ENCODE assay signal across 20 mouse cellular contexts in genomic region chr9:116148809-116149208, GRCm38 (mm10). TPM values are rescaled to one million over a fixed set of nuclear protein-coding genes. Genes with fewer than 3 reads are reported as not detected.
A peak's percentile ranks its signal among the peaks of the same experiment; 100 is the strongest.
DNase-seq lines count a peak whose midpoint lies in the region; ATAC-seq and TF ChIP-seq lines count a peak whose summit lies in the region.
"Had no signal": no experiment of that assay in that cellular context is flagged by ENCODE, and none has a peak within 500 bp of the region (broad histone marks: within the 10 kb centered on the region; RNA-seq: fewer than 3 reads in every experiment).

No protein-coding gene starts in this region.

- H3K27me3 ChIP-seq in kidney, embryonic 14.5 days (ENCODE audit: control insufficient read depth, insufficient read depth, low read length), result no peaks in the 10 kb centered on the region
- H3K27me3 ChIP-seq in limb, embryonic 11.5 days (ENCODE audit: control insufficient read depth, insufficient read depth, low read length), result no peaks in the 10 kb centered on the region
- H3K27me3 ChIP-seq in limb, embryonic 10.5 days (ENCODE audit: low read depth, poor library complexity, severe bottlenecking), result no peaks in the 10 kb centered on the region
- H3K27me3 ChIP-seq in limb, embryonic 14.5 days (ENCODE audit: control insufficient read depth, insufficient read depth, low read length), result no peaks in the 10 kb centered on the region
- no peaks in the 10 kb centered on the region for H3K27me3 ChIP-seq in midbrain, postnatal 0 days (ENCODE audit: insufficient read depth, low read length)
- H3K27me3 ChIP-seq: CH12.LX; forebrain, embryonic 13.5 days; heart, embryonic 13.5 days; hindbrain, embryonic 15.5 days; Patski had no signal

- H3K9me3 ChIP-seq in kidney, embryonic 14.5 days (ENCODE audit: control insufficient read depth, low read length), result no peaks in the 10 kb centered on the region
- no peaks in the 10 kb centered on the region for H3K9me3 ChIP-seq in limb, embryonic 11.5 days (ENCODE audit: control insufficient read depth, low read length)
- no peaks in the 10 kb centered on the region for H3K9me3 ChIP-seq in limb, embryonic 10.5 days (replicated peaks)
- H3K9me3 ChIP-seq in limb, embryonic 14.5 days (ENCODE audit: control insufficient read depth, low read length), result no peaks in the 10 kb centered on the region
- no peaks in the 10 kb centered on the region for H3K9me3 ChIP-seq in midbrain, postnatal 0 days (ENCODE audit: low read length)
- H3K9me3 ChIP-seq: embryonic facial prominence, embryonic 10.5 days; forebrain, embryonic 13.5 days; heart, embryonic 13.5 days; hindbrain, embryonic 15.5 days had no signal

- DNase-seq in kidney, adult 9 months, result no peak
- DNase-seq in limb, embryonic 11.5 days (ENCODE audit: low spot score), result peak; percentile 53
- no peak for DNase-seq in limb, embryonic 10.5 days (ENCODE audit: low spot score)
- peak; percentile 65 for DNase-seq in limb, embryonic 14.5 days (ENCODE audit: low spot score)
- no peak for DNase-seq in midbrain, postnatal 0 days (ENCODE audit: low spot score)
- no peak for DNase-seq in urinary bladder, adult 18-20 months (ENCODE audit: low spot score in 2 of 2)
- DNase-seq: cerebellum, adult 18-20 months; cerebellum, adult 9-11 months; cerebellum, postnatal 36 days; forebrain, postnatal 0 days; gastrocnemius, postnatal 14 days; heart, postnatal 36 days had no signal

- no peaks in the 10 kb centered on the region; the same call in 1 of the 2 replicates for H3K36me3 ChIP-seq in kidney, embryonic 14.5 days (ENCODE audit: control insufficient read depth, insufficient read depth, low read length)
- no peaks in the 10 kb centered on the region for H3K36me3 ChIP-seq in limb, embryonic 11.5 days (ENCODE audit: control insufficient read depth, insufficient read depth, low read length)
- H3K36me3 ChIP-seq in limb, embryonic 10.5 days, result peaks cover 2% of the 10 kb centered on the region
- H3K36me3 ChIP-seq in limb, embryonic 14.5 days (ENCODE audit: control insufficient read depth, insufficient read depth, low read length), result peaks cover 11% of the 10 kb centered on the region
- H3K36me3 ChIP-seq in midbrain, postnatal 0 days (ENCODE audit: insufficient read depth, low read length), result no peaks in the 10 kb centered on the region
- H3K36me3 ChIP-seq: embryonic facial prominence, embryonic 10.5 days; hindbrain, embryonic 15.5 days had no signal

- TF ChIP-seq CTCF in midbrain, postnatal 0 days (IDR thresholded peaks at IDR 0.05), result no peak

- no peak overlapping the region for H3K4me2 ChIP-seq in kidney, embryonic 14.5 days (replicated peaks; ENCODE audit: low read depth, low read length)
- H3K4me2 ChIP-seq in limb, embryonic 11.5 days (ENCODE audit: low read depth, severe bottlenecking), result no peak overlapping the region
- H3K4me2 ChIP-seq in limb, embryonic 14.5 days (replicated peaks; ENCODE audit: low read depth, low read length, severe bottlenecking), result no peak overlapping the region
- H3K4me2 ChIP-seq in midbrain, postnatal 0 days (ENCODE audit: low read depth, low read length, poor library complexity, severe bottlenecking), result no peak overlapping the region
- H3K4me2 ChIP-seq: forebrain, embryonic 13.5 days; heart, embryonic 13.5 days; hindbrain, embryonic 15.5 days had no signal

- no peak overlapping the region for H3K9ac ChIP-seq in kidney, embryonic 14.5 days (ENCODE audit: low read depth, low read length)
- H3K9ac ChIP-seq in limb, embryonic 11.5 days (ENCODE audit: low read length), result no peak overlapping the region
- H3K9ac ChIP-seq in limb, embryonic 14.5 days (ENCODE audit: low read depth, low read length, severe bottlenecking), result no peak overlapping the region
- no peak overlapping the region for H3K9ac ChIP-seq in midbrain, postnatal 0 days (replicated peaks; ENCODE audit: low read length, poor library complexity, severe bottlenecking)
- H3K9ac ChIP-seq: forebrain, embryonic 13.5 days; forebrain, postnatal 0 days; heart, embryonic 13.5 days; hindbrain, embryonic 15.5 days had no signal

- WGBS in kidney, embryonic 14.5 days, result 48% methylated on average over 7 of the region's 7 CpGs
- 46% methylated on average over 7 of the region's 7 CpGs for WGBS in limb, embryonic 11.5 days
- WGBS in limb, embryonic 10.5 days, result 56% methylated on average over 7 of the region's 7 CpGs
- 30% methylated on average over 7 of the region's 7 CpGs for WGBS in limb, embryonic 14.5 days
- 97% methylated on average over 7 of the region's 7 CpGs for WGBS in midbrain, postnatal 0 days

- ATAC-seq in kidney, embryonic 14.5 days (ENCODE audit: low FRiP score, low TSS enrichment), result peak; percentile 59; the same call in 1 of the 2 replicates
- ATAC-seq in limb, embryonic 11.5 days (ENCODE audit: insufficient number of reproducible peaks, low FRiP score, low TSS enrichment, low read depth), result no peak
- ATAC-seq in limb, embryonic 14.5 days (ENCODE audit: low FRiP score, low read depth), result no peak
- ATAC-seq in midbrain, postnatal 0 days (ENCODE audit: low FRiP score), result no peak
- ATAC-seq: activated CD4-positive, CD25-positive, alpha-beta regulatory T cell, adult 4 months; forebrain, embryonic 13.5 days; forebrain, postnatal 0 days; Patski had no signal

- TF ChIP-seq POLR2A in limb, embryonic 14.5 days (IDR thresholded peaks at IDR 0.05; ENCODE audit: borderline replicate concordance, extremely low read depth, insufficient read depth, insufficient read length), result no peak

- H3K4me3 ChIP-seq in kidney, embryonic 14.5 days (ENCODE audit: low read length), result no peak overlapping the region
- H3K4me3 ChIP-seq in limb, embryonic 11.5 days (ENCODE audit: low read depth, low read length), result no peak overlapping the region
- H3K4me3 ChIP-seq in limb, embryonic 10.5 days, result no peak overlapping the region
- H3K4me3 ChIP-seq in limb, embryonic 14.5 days (replicated peaks; ENCODE audit: low read length), result no peak overlapping the region
- H3K4me3 ChIP-seq in midbrain, postnatal 0 days (ENCODE audit: low read depth, low read length), result no peak overlapping the region
- H3K4me3 ChIP-seq: embryonic facial prominence, embryonic 10.5 days; forebrain, embryonic 13.5 days; heart, embryonic 13.5 days; hindbrain, embryonic 15.5 days had no signal

- H3K4me1 ChIP-seq in kidney, embryonic 14.5 days (ENCODE audit: control insufficient read depth, insufficient read depth, low read length), result peaks cover 21% of the 10 kb centered on the region; the same call in 1 of the 2 replicates
- H3K4me1 ChIP-seq in limb, embryonic 11.5 days (ENCODE audit: control insufficient read depth, insufficient read depth, low read length), result peaks cover 18% of the 10 kb centered on the region
- peaks cover 50% of the 10 kb centered on the region for H3K4me1 ChIP-seq in limb, embryonic 10.5 days
- peaks cover 59% of the 10 kb centered on the region for H3K4me1 ChIP-seq in limb, embryonic 14.5 days (ENCODE audit: control insufficient read depth, insufficient read depth, low read length)
- no peaks in the 10 kb centered on the region for H3K4me1 ChIP-seq in midbrain, postnatal 0 days (ENCODE audit: insufficient read depth, low read length)

- no peak overlapping the region for H3K27ac ChIP-seq in kidney, embryonic 14.5 days (ENCODE audit: low read depth, low read length)
- no peak overlapping the region for H3K27ac ChIP-seq in limb, embryonic 11.5 days (replicated peaks; ENCODE audit: low read depth, low read length)
- no peak overlapping the region; the same call in 1 of the 2 replicates for H3K27ac ChIP-seq in limb, embryonic 10.5 days
- no peak overlapping the region; the same call in 1 of the 2 replicates for H3K27ac ChIP-seq in limb, embryonic 14.5 days (replicated peaks; ENCODE audit: low read depth, low read length)
- no peak overlapping the region for H3K27ac ChIP-seq in midbrain, postnatal 0 days (ENCODE audit: low read depth, low read length)
- H3K27ac ChIP-seq: embryonic facial prominence, embryonic 10.5 days; forebrain, embryonic 13.5 days; hindbrain, embryonic 15.5 days had no signal

RNA-seq across cellular contexts. Expression of gene Tgfbr2, which starts 26.4 kb away (rescaled TPM):
- 10.8 and 27.2 TPM in 2 replicates for polyA plus RNA-seq in kidney, embryonic 14.5 days (2014; fragmentation: Nextera tagmentation; extraction: Ambion mirVana)
- 14.8 and 15.1 TPM in 2 replicates for polyA plus RNA-seq in limb, embryonic 11.5 days (2014; fragmentation: Nextera tagmentation; extraction: Ambion mirVana)
- polyA plus RNA-seq in limb, embryonic 10.5 days (2016; fragmentation: Nextera tagmentation; extraction: Ambion mirVana), result 9.8 and 14.1 TPM in 2 replicates
- polyA plus RNA-seq in limb, embryonic 14.5 days (2012; rRNA removed), result 58.8 and 73.8 TPM in 2 replicates
- polyA plus RNA-seq in limb, embryonic 14.5 days (2014; fragmentation: Nextera tagmentation; extraction: Ambion mirVana), result 67.2 and 71.5 TPM in 2 replicates
- total RNA-seq in midbrain, postnatal 0 days (2014; rRNA removed), result 20.3 and 21.8 TPM in 2 replicates
- polyA plus RNA-seq in midbrain, postnatal 0 days (2015; fragmentation: Nextera tagmentation; extraction: Ambion mirVana), result 6.7 and 7.2 TPM in 2 replicates

Comparison
In these comparisons a context has a peak if more than half of its experiments do, and no peak if none do; other contexts are left out.
1. DNase-seq: peak in limb, embryonic 11.5 days (single experiment) and limb, embryonic 14.5 days (single experiment); none in kidney, adult 9 months (single experiment), limb, embryonic 10.5 days (single experiment), midbrain, postnatal 0 days (single experiment) and urinary bladder, adult 18-20 months (0 of 2).